Mouse (Mus musculus) G1E (cell line): ENCODE data around the gene Naa20. TPM values are rescaled to one million over a fixed set of nuclear protein-coding genes. Genes with fewer than 3 reads are reported as not detected.

Source experiments
- ATAC-seq: 2 replicates; pipeline ENCODE4 v1.8.0; 2016; ENCODE audit warnings: mild to moderate bottlenecking; ENCODE audit not compliant: insufficient number of reproducible peaks, poor library complexity, low FRiP score, severe bottlenecking; ENCODE audit errors: extremely low read depth
- DNase-seq: peaks from one replicate; pipeline ENCODE4 v3.0.0; 2012; ENCODE audit warnings: low spot score
- H3K27me3 ChIP-seq: 2 replicates; pipeline ENCODE4 v1.6.1; 2012; ENCODE audit warnings: mild to moderate bottlenecking, low read length, inconsistent platforms; ENCODE audit not compliant: insufficient read depth
- H3K36me3 ChIP-seq: replicated peaks from 2 replicates; pipeline ENCODE3; 2012; ENCODE audit warnings: mild to moderate bottlenecking, inconsistent platforms
- H3K4me1 ChIP-seq: 2 replicates; pipeline ENCODE4 v1.6.1; 2012; ENCODE audit warnings: low read depth, low read length, inconsistent platforms, mixed read lengths; ENCODE audit not compliant: insufficient read depth
- H3K4me3 ChIP-seq: 2 replicates; pipeline ENCODE4 v1.5.1; 2012; ENCODE audit warnings: low read depth, mild to moderate bottlenecking, inconsistent platforms, low read length, moderate library complexity, mixed read lengths
- H3K9me3 ChIP-seq: replicated peaks from 2 replicates; pipeline ENCODE4 v1.6.1; 2012; ENCODE audit warnings: inconsistent platforms
- CTCF ChIP-seq: IDR thresholded peaks from 2 replicates; pipeline ENCODE4 v1.5.1; 2012; ENCODE audit warnings: low read depth, low read length, inconsistent platforms, mixed read lengths
- GATA1 ChIP-seq: IDR thresholded peaks from 2 replicates; pipeline ENCODE4 v1.6.1; 2012; ENCODE audit warnings: borderline replicate concordance, low read length, inconsistent platforms, mixed read lengths
- GATA2 ChIP-seq: IDR thresholded peaks from 2 replicates; pipeline ENCODE4 v1.6.1; 2012; ENCODE audit warnings: low read depth, low read length, inconsistent platforms, borderline replicate concordance
- POLR2AphosphoS5 ChIP-seq: IDR thresholded peaks from 2 replicates; pipeline ENCODE4 v1.6.1; 2012; ENCODE audit warnings: low read depth, low read length, inconsistent platforms; ENCODE audit not compliant: insufficient replicate concordance
- TAL1 ChIP-seq: conservative IDR thresholded peaks from 2 replicates; pipeline ENCODE4 v1.6.1; 2012; ENCODE audit warnings: low read depth, low read length, inconsistent platforms, mixed read lengths
- polyA plus RNA-seq: library from polyadenylated mRNA; stranded (reverse); fragments of >175 nt; gene quantifications from 2 replicates; pipeline ENCODE4 v1.2.3, GENCODE M21; 2012
- total RNA-seq, 2 experiments: library from RNA; stranded (forward) in 1 of 2; stranded (reverse) in 1 of 2; fragments of 200-1000 nt in 1 of 2; fragments of >200 nt in 1 of 2; fragmentation: Nextera tagmentation in 1 of 2; gene quantifications; 2 replicates each; pipeline ENCODE4 v1.2.3; 2014 to 2017

The Naa20 gene
- total and polyA plus RNA-seq, 3 experiments: 41.3 to 102 (median 49.5) TPM

GRCm38 (mm10) chr2:145862206-145862817 lies 39.6 kb upstream of the Naa20 start:
- no peak overlapping the region for H3K4me3 ChIP-seq

GRCm38 (mm10) chr2:145865344-145865743 lies 36.6 kb upstream of the Naa20 start:
- TF ChIP-seq CTCF (no peak), GATA2 (no peak), GATA1 (no peak), POLR2AphosphoS5 (no peak)
- no peaks in the 10 kb centered on the region for H3K36me3 ChIP-seq
- no peaks in the 10 kb centered on the region for H3K4me1 ChIP-seq
- peaks cover 38% of the 10 kb centered on the region for H3K9me3 ChIP-seq
- H3K4me3 ChIP-seq: no peak overlapping the region
- no peaks in the 10 kb centered on the region for H3K27me3 ChIP-seq
- DNase-seq: no peak
- ATAC-seq: no peak

More at GRCm38 (mm10) chr2:145862206-145862817, 39.6 kb upstream of the Naa20 start:
- H3K36me3 ChIP-seq: no peaks in the 10 kb centered on the region
- no peaks in the 10 kb centered on the region for H3K4me1 ChIP-seq
- no peak for ATAC-seq
- TF ChIP-seq CTCF: no peak
- TF ChIP-seq POLR2AphosphoS5: no peak
- TF ChIP-seq GATA1: no peak
- TF ChIP-seq GATA2: no peak
- no peak for TF ChIP-seq TAL1
- H3K27me3 ChIP-seq: no peaks in the 10 kb centered on the region
- peaks cover 45% of the 10 kb centered on the region for H3K9me3 ChIP-seq
- DNase-seq: no peak

GRCm38 (mm10) chr2:145866238-145866637 lies 35.7 kb upstream of the Naa20 start:
- DNase-seq (no peak), ATAC-seq (no peak)
- peaks cover 32% of the 10 kb centered on the region for H3K9me3 ChIP-seq
- no peak for TF ChIP-seq TAL1
- no peaks in the 10 kb centered on the region for H3K4me1 ChIP-seq
- no peak overlapping the region for H3K4me3 ChIP-seq
- no peaks in the 10 kb centered on the region for H3K36me3 ChIP-seq
- no peaks in the 10 kb centered on the region for H3K27me3 ChIP-seq

- Histone ChIP-seq H3K36me3 (no peaks in the 10 kb centered on the region), H3K4me3 (no peak overlapping the region), H3K27me3 (no peaks in the 10 kb centered on the region), H3K4me1 (no peaks in the 10 kb centered on the region), H3K9me3 (peaks cover 32% of the 10 kb centered on the region)
- DNase-seq: no peak
- no peak for ATAC-seq
- no peak for TF ChIP-seq TAL1
- TF ChIP-seq POLR2AphosphoS5: no peak
- no peak for TF ChIP-seq GATA1
- no peak for TF ChIP-seq CTCF
- TF ChIP-seq GATA2: no peak
These were observed 35.0 kb upstream of the Naa20 start for GRCm38 (mm10) chr2:145866695-145867449.

GRCm38 (mm10) chr2:145871308-145871707 lies 30.6 kb upstream of the Naa20 start:
- DNase-seq (no peak), ATAC-seq (no peak)
- peaks cover 28% of the 10 kb centered on the region for H3K9me3 ChIP-seq
- H3K4me3 ChIP-seq: no peak overlapping the region
- TF ChIP-seq TAL1: no peak
- TF ChIP-seq GATA1: no peak
- TF ChIP-seq GATA2: no peak
- TF ChIP-seq POLR2AphosphoS5: no peak
- no peak for TF ChIP-seq CTCF
- no peaks in the 10 kb centered on the region for H3K27me3 ChIP-seq
- no peaks in the 10 kb centered on the region for H3K36me3 ChIP-seq
- no peaks in the 10 kb centered on the region for H3K4me1 ChIP-seq

- ATAC-seq: no peak
- no peaks in the 10 kb centered on the region for H3K36me3 ChIP-seq
- no peaks in the 10 kb centered on the region for H3K4me1 ChIP-seq
- no peaks in the 10 kb centered on the region for H3K27me3 ChIP-seq
- peaks cover 20% of the 10 kb centered on the region for H3K9me3 ChIP-seq
- TF ChIP-seq GATA2 (no peak), TAL1 (no peak), CTCF (no peak), GATA1 (no peak), POLR2AphosphoS5 (no peak)
- DNase-seq: no peak
- no peak overlapping the region for H3K4me3 ChIP-seq
These were observed 29.8 kb upstream of the Naa20 start for GRCm38 (mm10) chr2:145872099-145872498.

- Histone ChIP-seq H3K9me3 (peaks cover 8% of the 10 kb centered on the region; the same call in 1 of the 2 replicates), H3K27me3 (no peaks in the 10 kb centered on the region), H3K4me3 (no peak overlapping the region), H3K36me3 (no peaks in the 10 kb centered on the region), H3K4me1 (no peaks in the 10 kb centered on the region)
- ATAC-seq (no peak), DNase-seq (no peak)
- TF ChIP-seq GATA1 (no peak), CTCF (no peak), POLR2AphosphoS5 (no peak), TAL1 (no peak), GATA2 (no peak)
These were observed 27.9 kb upstream of the Naa20 start for GRCm38 (mm10) chr2:145873953-145874352.
